Mouse (Mus musculus): Measurements from ENCODE around the gene Pdlim4. TPM values are rescaled to one million over a fixed set of nuclear protein-coding genes. Genes with fewer than 3 reads are reported as not detected.

The Pdlim4 gene
- total and polyA plus RNA-seq, 2 experiments from 2014 or later: 30.9 to 47.9 TPM

- Histone ChIP-seq H3K4me2 (ENCODE audit: low read depth) (no peak overlapping the region), H3K36me3 (ENCODE audit: insufficient read depth) (no peaks in the 10 kb centered on the region), H3K27ac (ENCODE audit: low read depth, low read length) (no peak overlapping the region), H3K9me3 (ENCODE audit: low read length) (no peaks in the 10 kb centered on the region), H3K4me3 (ENCODE audit: low read depth, low read length) (no peak overlapping the region), H3K4me1 (ENCODE audit: insufficient read depth) (no peaks in the 10 kb centered on the region), H3K27me3 (ENCODE audit: insufficient read depth, low read length) (no peaks in the 10 kb centered on the region), H3K9ac (no peak overlapping the region)
- DNase-seq (no peak), ATAC-seq (no peak)
- no peak for TF ChIP-seq CTCF (IDR thresholded peaks at IDR 0.05; ENCODE audit: low read depth)
- 71% methylated on average over 7 of the region's 7 CpGs for WGBS
Measured at GRCm38 (mm10) chr11:54092188-54092587, 23.4 kb upstream of the Pdlim4 start.

- Histone ChIP-seq H3K27me3 (ENCODE audit: insufficient read depth, low read length) (no peaks in the 10 kb centered on the region), H3K4me3 (ENCODE audit: low read depth, low read length) (no peak overlapping the region), H3K36me3 (ENCODE audit: insufficient read depth) (no peaks in the 10 kb centered on the region), H3K27ac (ENCODE audit: low read depth, low read length) (no peak overlapping the region), H3K9ac (no peak overlapping the region), H3K4me2 (ENCODE audit: low read depth) (no peak overlapping the region), H3K4me1 (ENCODE audit: insufficient read depth) (no peaks in the 10 kb centered on the region), H3K9me3 (ENCODE audit: low read length) (no peaks in the 10 kb centered on the region)
- ATAC-seq (peak; percentile 60), DNase-seq (peak; percentile 48)
- WGBS: 48% methylated on average over 8 of the region's 8 CpGs
- TF ChIP-seq CTCF (IDR thresholded peaks at IDR 0.05; ENCODE audit: low read depth): peak; percentile 14; the same call in 1 of the 2 replicates
Measured at GRCm38 (mm10) chr11:54091726-54092125, 22.9 kb upstream of the Pdlim4 start.

- H3K27me3 ChIP-seq (ENCODE audit: insufficient read depth, low read length): no peaks in the 10 kb centered on the region
- H3K27ac ChIP-seq (ENCODE audit: low read depth, low read length): no peak overlapping the region
- WGBS: 74% methylated on average over 1 of the region's 1 CpGs
- no peak for ATAC-seq
- H3K4me1 ChIP-seq (ENCODE audit: insufficient read depth): no peaks in the 10 kb centered on the region
- no peak overlapping the region for H3K4me3 ChIP-seq (ENCODE audit: low read depth, low read length)
- no peak overlapping the region for H3K4me2 ChIP-seq (ENCODE audit: low read depth)
- no peak overlapping the region for H3K9ac ChIP-seq
- no peak for TF ChIP-seq CTCF (IDR thresholded peaks at IDR 0.05; ENCODE audit: low read depth)
- H3K9me3 ChIP-seq (ENCODE audit: low read length): no peaks in the 10 kb centered on the region
- no peak for DNase-seq
- no peaks in the 10 kb centered on the region for H3K36me3 ChIP-seq (ENCODE audit: insufficient read depth)
Measured at GRCm38 (mm10) chr11:54090091-54090879, 21.5 kb upstream of the Pdlim4 start.

- Histone ChIP-seq H3K36me3 (ENCODE audit: insufficient read depth) (no peaks in the 10 kb centered on the region), H3K27ac (ENCODE audit: low read depth, low read length) (no peak overlapping the region), H3K4me1 (ENCODE audit: insufficient read depth) (no peaks in the 10 kb centered on the region), H3K4me2 (ENCODE audit: low read depth) (no peak overlapping the region), H3K9ac (no peak overlapping the region), H3K27me3 (ENCODE audit: insufficient read depth, low read length) (no peaks in the 10 kb centered on the region), H3K4me3 (ENCODE audit: low read depth, low read length) (no peak overlapping the region), H3K9me3 (ENCODE audit: low read length) (no peaks in the 10 kb centered on the region)
- ATAC-seq: peak; percentile 63
- TF ChIP-seq CTCF (IDR thresholded peaks at IDR 0.05; ENCODE audit: low read depth): peak; percentile 75
- 58% methylated on average over 5 of the region's 5 CpGs for WGBS
- DNase-seq: peak; percentile 75
Measured at GRCm38 (mm10) chr11:54088947-54089317, 20.1 kb upstream of the Pdlim4 start.

- H3K9ac ChIP-seq: no peak overlapping the region
- 72% methylated on average over 7 of the region's 7 CpGs for WGBS
- peak; percentile 61; the same call in 1 of the 2 replicates for ATAC-seq
- H3K4me3 ChIP-seq (ENCODE audit: low read depth, low read length): no peak overlapping the region
- H3K27ac ChIP-seq (ENCODE audit: low read depth, low read length): no peak overlapping the region; the same call in 1 of the 2 replicates
- H3K36me3 ChIP-seq (ENCODE audit: insufficient read depth): no peaks in the 10 kb centered on the region
- H3K9me3 ChIP-seq (ENCODE audit: low read length): no peaks in the 10 kb centered on the region
- no peak overlapping the region for H3K4me2 ChIP-seq (ENCODE audit: low read depth)
- peak; percentile 49 for DNase-seq
- H3K4me1 ChIP-seq (ENCODE audit: insufficient read depth): no peaks in the 10 kb centered on the region
- no peak for TF ChIP-seq CTCF (IDR thresholded peaks at IDR 0.05; ENCODE audit: low read depth)
- H3K27me3 ChIP-seq (ENCODE audit: insufficient read depth, low read length): no peaks in the 10 kb centered on the region
Measured at GRCm38 (mm10) chr11:54088253-54088946, 19.6 kb upstream of the Pdlim4 start.

GRCm38 (mm10) chr11:54085816-54086215 is 17.0 kb upstream of the Pdlim4 start:
- Histone ChIP-seq H3K4me3 (ENCODE audit: low read depth, low read length) (no peak overlapping the region), H3K27ac (ENCODE audit: low read depth, low read length) (no peak overlapping the region), H3K9me3 (ENCODE audit: low read length) (no peaks in the 10 kb centered on the region), H3K36me3 (ENCODE audit: insufficient read depth) (no peaks in the 10 kb centered on the region), H3K4me2 (ENCODE audit: low read depth) (no peak overlapping the region), H3K9ac (no peak overlapping the region), H3K4me1 (ENCODE audit: insufficient read depth) (no peaks in the 10 kb centered on the region), H3K27me3 (ENCODE audit: insufficient read depth, low read length) (no peaks in the 10 kb centered on the region)
- ATAC-seq (no peak), DNase-seq (no peak)
- WGBS: 62% methylated on average over 5 of the region's 5 CpGs
- 0 out of 2 replicates have a peak, but pooled peaks have one; percentile 15 for TF ChIP-seq CTCF (IDR thresholded peaks at IDR 0.05; ENCODE audit: low read depth)

GRCm38 (mm10) chr11:54084976-54085375 is 16.2 kb upstream of the Pdlim4 start:
- Histone ChIP-seq H3K27me3 (ENCODE audit: insufficient read depth, low read length) (no peaks in the 10 kb centered on the region), H3K9me3 (ENCODE audit: low read length) (no peaks in the 10 kb centered on the region), H3K27ac (ENCODE audit: low read depth, low read length) (no peak overlapping the region), H3K36me3 (ENCODE audit: insufficient read depth) (no peaks in the 10 kb centered on the region), H3K4me2 (ENCODE audit: low read depth) (no peak overlapping the region), H3K4me3 (ENCODE audit: low read depth, low read length) (no peak overlapping the region), H3K9ac (no peak overlapping the region), H3K4me1 (ENCODE audit: insufficient read depth) (no peaks in the 10 kb centered on the region)
- ATAC-seq (no peak), DNase-seq (no peak)
- WGBS: 81% methylated on average over 1 of the region's 1 CpGs
- no peak for TF ChIP-seq CTCF (IDR thresholded peaks at IDR 0.05; ENCODE audit: low read depth)

Data from forebrain, postnatal 0 days (tissue).